Mouse (Mus musculus): ENCODE measurements at regions not wholly inside any gene's neighbourhood (a gene's known extent, or its start where the extent isn't known, plus 50 kb on each side); places are given as distances from the start of the nearest gene placed in this dataset.

- in situ Hi-C loops (cut with MboI, MseI), result loop anchor here (5.0 to 25.0 kb wide), 4 partner anchors 477 to 1567 kb away; no protein-coding TSS in a partner anchor
Observed at GRCm38 (mm10) chr13:44320311-44320710, 409.0 kb upstream of the Jarid2 start.

- in situ Hi-C loops (cut with MboI, MseI), result loop anchor here (5.0 to 25.0 kb wide), 4 partner anchors 476 to 1566 kb away; no protein-coding TSS in a partner anchor
Observed at GRCm38 (mm10) chr13:44321009-44321596, 408.2 kb upstream of the Jarid2 start.

GRCm38 (mm10) chr13:44328416-44328815, 400.9 kb upstream of the Jarid2 start:
- in situ Hi-C loops (cut with MboI, MseI), result no loop called here

GRCm38 (mm10) chr13:44329161-44329560, 400.1 kb upstream of the Jarid2 start:
- in situ Hi-C loops (cut with MboI, MseI), result no loop called here

- in situ Hi-C loops (cut with MboI, MseI), result no loop called here
Observed at GRCm38 (mm10) chr13:44329701-44330100, 399.6 kb upstream of the Jarid2 start.

GRCm38 (mm10) chr13:44332716-44333240, 396.5 kb upstream of the Jarid2 start:
- in situ Hi-C loops (cut with MboI, MseI), result no loop called here

GRCm38 (mm10) chr13:44339061-44339741, 390.1 kb upstream of the Jarid2 start:
- in situ Hi-C loops (cut with MboI, MseI), result no loop called here

- in situ Hi-C loops (cut with MboI, MseI), result no loop called here
Observed at GRCm38 (mm10) chr13:44345094-44345493, 384.2 kb upstream of the Jarid2 start.

- in situ Hi-C loops (cut with MboI, MseI), result no loop called here
Observed at GRCm38 (mm10) chr13:44346636-44347035, 382.6 kb upstream of the Jarid2 start.

- in situ Hi-C loops (cut with MboI, MseI), result no loop called here
Observed at GRCm38 (mm10) chr13:44347662-44348061, 381.6 kb upstream of the Jarid2 start.

GRCm38 (mm10) chr13:44353899-44354298, 375.4 kb upstream of the Jarid2 start:
- in situ Hi-C loops (cut with MboI, MseI), result no loop called here

- in situ Hi-C loops (cut with MboI, MseI), result no loop called here
Observed at GRCm38 (mm10) chr13:44355771-44356221, 373.5 kb upstream of the Jarid2 start.

GRCm38 (mm10) chr13:44356981-44357380, 372.3 kb upstream of the Jarid2 start:
- in situ Hi-C loops (cut with MboI, MseI), result no loop called here

GRCm38 (mm10) chr13:44359344-44359743, 369.9 kb upstream of the Jarid2 start:
- in situ Hi-C loops (cut with MboI, MseI), result no loop called here

GRCm38 (mm10) chr13:44360016-44360415, 369.3 kb upstream of the Jarid2 start:
- in situ Hi-C loops (cut with MboI, MseI), result no loop called here

- in situ Hi-C loops (cut with MboI, MseI), result no loop called here
Observed at GRCm38 (mm10) chr13:44360725-44361290, 368.5 kb upstream of the Jarid2 start.

- in situ Hi-C loops (cut with MboI, MseI), result no loop called here
Observed at GRCm38 (mm10) chr13:44362293-44363005, 366.8 kb upstream of the Jarid2 start.

GRCm38 (mm10) chr13:44363016-44363415, 366.3 kb upstream of the Jarid2 start:
- in situ Hi-C loops (cut with MboI, MseI), result no loop called here

- in situ Hi-C loops (cut with MboI, MseI), result no loop called here
Observed at GRCm38 (mm10) chr13:44369301-44369700, 360.0 kb upstream of the Jarid2 start.

- in situ Hi-C loops (cut with MboI, MseI), result no loop called here
Observed at GRCm38 (mm10) chr13:44372361-44372877, 356.9 kb upstream of the Jarid2 start.

- in situ Hi-C loops (cut with MboI, MseI), result no loop called here
Observed at GRCm38 (mm10) chr13:44375476-44376159, 353.7 kb upstream of the Jarid2 start.
